Mouse (Mus musculus) forebrain, embryonic 16.5 days (tissue): ENCODE measurements at regions not wholly inside any gene's neighbourhood (a gene's known extent, or its start where the extent isn't known, plus 50 kb on each side); places are given as distances from the start of the nearest gene placed in this dataset.

ENCODE experiments used
- ATAC-seq: fragments of 200-750 bp; cut with Nextera tagmentation; 2 replicates; pipeline ENCODE4 v1.8.0; 2017; ENCODE audit warnings: mild to moderate bottlenecking, moderate library complexity
- H3K27ac ChIP-seq: fragments of 300-500 bp; sonication (generic); 2 replicates; pipeline ENCODE4 v1.5.1; 2014; ENCODE audit warnings: low read length, control low read depth
- H3K27me3 ChIP-seq: fragments of 300-500 bp; sonication (generic); replicated peaks from 2 replicates; pipeline ENCODE4 v1.6.1; 2014; ENCODE audit warnings: low read length; ENCODE audit not compliant: control insufficient read depth, insufficient read depth
- H3K36me3 ChIP-seq: fragments of 300-500 bp; sonication (generic); 2 replicates; pipeline ENCODE4 v1.6.1; 2014; ENCODE audit not compliant: control insufficient read depth, insufficient read depth
- H3K4me1 ChIP-seq: fragments of 300-500 bp; sonication (generic); replicated peaks from 2 replicates; pipeline ENCODE4 v1.6.1; 2014; ENCODE audit warnings: low read length; ENCODE audit not compliant: control insufficient read depth, insufficient read depth
- H3K4me2 ChIP-seq: fragments of 300-500 bp; sonication (generic); 2 replicates; pipeline ENCODE4 v1.6.1; 2014; ENCODE audit warnings: mild to moderate bottlenecking, low read length, control low read depth
- H3K4me3 ChIP-seq: fragments of 300-500 bp; sonication (generic); replicated peaks from 2 replicates; pipeline ENCODE4 v1.5.1; 2014; ENCODE audit warnings: mild to moderate bottlenecking, low read length, control low read depth
- H3K9ac ChIP-seq: fragments of 300-500 bp; sonication (generic); replicated peaks from 2 replicates; pipeline ENCODE4 v1.6.1; 2014; ENCODE audit warnings: low read depth, low read length, control low read depth
- H3K9me3 ChIP-seq: fragments of 300-500 bp; sonication (generic); 2 replicates; pipeline ENCODE4 v1.6.1; 2016; ENCODE audit warnings: low read length; ENCODE audit not compliant: control insufficient read depth
- WGBS: fragments of 180-500 bp; shearing (Covaris S2); extraction: QIAGEN DNeasy Blood & Tissue Kit; methylation state at CpG from one replicate; pipeline ENCODE4 v1.1.7; 2014; 5-methylcytosine and 5-hydroxymethylcytosine counted together

DNA sequence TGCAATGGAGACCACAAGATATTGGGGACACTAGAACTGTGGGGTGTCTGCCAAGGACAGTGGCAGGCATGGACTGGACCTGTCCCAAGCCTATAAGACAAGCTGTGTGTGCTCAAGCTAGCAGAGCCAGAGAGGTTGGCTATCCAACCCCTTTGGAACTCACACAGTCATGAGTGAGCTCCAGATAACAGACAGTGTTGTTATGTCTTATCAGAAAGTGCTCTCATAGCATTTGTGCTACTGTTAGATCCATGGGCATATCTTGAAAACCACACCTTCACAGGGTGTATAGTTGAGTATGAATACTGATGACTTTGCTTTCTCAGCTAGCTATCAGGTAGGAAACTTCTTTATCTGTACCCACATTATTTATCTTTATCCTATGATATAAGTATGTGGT, 338.1 kb upstream of the Sox11 start:
- H3K4me3 ChIP-seq = no peak overlapping the region
- no peak overlapping the region for H3K9ac ChIP-seq
- no peak overlapping the region for H3K27ac ChIP-seq
- no peaks in the 10 kb centered on the region for H3K9me3 ChIP-seq
- ATAC-seq = no peak
- no peaks in the 10 kb centered on the region for H3K27me3 ChIP-seq
- no peak overlapping the region for H3K4me2 ChIP-seq
- H3K36me3 ChIP-seq = no peaks in the 10 kb centered on the region
- no peaks in the 10 kb centered on the region for H3K4me1 ChIP-seq

DNA sequence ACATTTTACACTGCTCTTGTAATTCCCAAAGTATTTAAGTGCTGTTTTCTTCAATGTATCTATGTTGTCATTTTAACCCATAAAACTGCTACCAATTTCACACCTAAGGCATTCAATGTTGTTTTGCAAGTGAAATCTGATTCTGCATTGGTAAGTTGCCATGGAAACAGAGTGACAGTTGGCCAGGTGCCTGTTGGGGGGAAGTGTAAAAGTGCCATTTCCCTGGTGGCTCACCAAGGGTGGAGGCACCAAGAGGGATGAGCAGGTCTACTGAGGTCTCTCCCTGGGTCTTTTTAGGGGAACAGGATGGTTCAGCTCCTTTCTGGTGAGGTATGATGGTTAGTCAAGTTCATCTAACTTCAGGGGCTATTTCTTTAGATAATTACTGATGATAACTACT, 331.0 kb upstream of the Sox11 start:
- Histone ChIP-seq H3K4me1 (peaks cover 23% of the 10 kb centered on the region), H3K27ac (no peak overlapping the region), H3K4me3 (no peak overlapping the region), H3K9me3 (no peaks in the 10 kb centered on the region), H3K4me2 (no peak overlapping the region), H3K9ac (no peak overlapping the region), H3K36me3 (no peaks in the 10 kb centered on the region), H3K27me3 (no peaks in the 10 kb centered on the region)
- no peak for ATAC-seq

- Histone ChIP-seq H3K4me3 (no peak overlapping the region), H3K36me3 (no peaks in the 10 kb centered on the region), H3K4me1 (peaks cover 23% of the 10 kb centered on the region), H3K27ac (peak overlapping the region; percentile 91), H3K9ac (no peak overlapping the region), H3K4me2 (peak overlapping the region; percentile 38), H3K9me3 (no peaks in the 10 kb centered on the region), H3K27me3 (no peaks in the 10 kb centered on the region)
- WGBS = 11% methylated on average over 9 of the region's 9 CpGs
- ATAC-seq = peak; percentile 73
These were observed 328.3 kb upstream of the Sox11 start for GRCm38 (mm10) chr12:27670650-27671084.

GRCm38 (mm10) chr12:27670190-27670589, 327.8 kb upstream of the Sox11 start:
- Histone ChIP-seq H3K27me3 (no peaks in the 10 kb centered on the region), H3K4me2 (peak overlapping the region; percentile 38), H3K4me3 (no peak overlapping the region), H3K36me3 (no peaks in the 10 kb centered on the region), H3K9ac (0 out of 2 replicates have a peak overlapping the region, but pooled peaks have one; percentile 34), H3K9me3 (no peaks in the 10 kb centered on the region), H3K27ac (peak overlapping the region; percentile 91), H3K4me1 (peaks cover 23% of the 10 kb centered on the region)
- ATAC-seq = no peak
- 28% methylated on average over 7 of the region's 7 CpGs for WGBS

GRCm38 (mm10) chr12:27669542-27669941, 327.2 kb upstream of the Sox11 start:
- WGBS = 23% methylated on average over 6 of the region's 6 CpGs

DNA sequence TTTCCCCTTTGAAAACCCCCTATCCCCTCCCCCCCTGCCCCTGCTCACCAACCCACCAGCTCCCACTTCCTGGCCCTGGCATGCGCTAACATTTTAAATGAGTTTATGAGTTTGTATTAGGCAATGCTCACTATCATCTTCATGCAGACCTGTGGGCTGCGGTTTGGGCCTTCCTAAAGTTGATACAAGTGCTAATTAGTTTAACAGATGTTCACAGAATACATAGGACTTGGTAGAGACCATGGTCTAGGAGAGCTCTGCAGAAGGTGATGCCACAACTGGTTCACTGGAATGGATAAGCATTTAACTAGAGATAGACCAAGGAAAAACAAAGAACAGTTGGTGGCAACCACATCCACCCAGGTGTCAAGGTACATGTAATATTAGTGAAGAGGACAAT, 324.1 kb upstream of the Sox11 start:
- Histone ChIP-seq H3K27ac (no peak overlapping the region), H3K4me2 (no peak overlapping the region), H3K4me3 (no peak overlapping the region), H3K27me3 (no peaks in the 10 kb centered on the region), H3K9ac (no peak overlapping the region), H3K4me1 (peaks cover 19% of the 10 kb centered on the region), H3K36me3 (no peaks in the 10 kb centered on the region), H3K9me3 (no peaks in the 10 kb centered on the region)
- whole genome bisulfite sequencing = 92% methylated on average over 2 of the region's 2 CpGs
- no peak for ATAC-seq

More at GRCm38 (mm10) chr12:27669542-27669941, 327.2 kb upstream of the Sox11 start:
- Histone ChIP-seq H3K27me3 (no peaks in the 10 kb centered on the region), H3K27ac (peak overlapping the region; percentile 91), H3K36me3 (no peaks in the 10 kb centered on the region), H3K9ac (no peak overlapping the region), H3K4me3 (no peak overlapping the region), H3K4me1 (peaks cover 23% of the 10 kb centered on the region), H3K9me3 (no peaks in the 10 kb centered on the region), H3K4me2 (peak overlapping the region; percentile 9; the same call in 1 of the 2 replicates)
- ATAC-seq = peak; percentile 93

DNA sequence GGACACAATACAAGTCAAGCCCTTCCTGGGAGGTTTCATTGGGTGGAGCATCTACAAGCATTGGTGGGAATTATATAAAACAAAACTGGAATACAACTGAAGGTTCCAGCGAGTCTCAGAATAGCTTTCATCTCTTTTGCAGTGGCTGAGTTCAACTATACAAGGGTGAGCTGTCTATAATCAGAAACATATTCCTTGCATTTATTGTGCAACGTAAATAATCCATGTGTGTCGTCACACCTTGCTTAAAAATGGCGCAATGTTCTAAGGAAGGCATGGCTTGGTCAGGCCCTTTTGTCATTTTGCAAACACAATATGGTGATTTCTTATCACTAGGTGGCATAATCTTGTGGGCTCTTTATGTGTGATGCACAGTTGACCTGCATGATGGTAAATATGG, 320.8 kb upstream of the Sox11 start:
- Histone ChIP-seq H3K4me1 (no peaks in the 10 kb centered on the region), H3K4me2 (no peak overlapping the region), H3K36me3 (no peaks in the 10 kb centered on the region), H3K27me3 (no peaks in the 10 kb centered on the region), H3K4me3 (no peak overlapping the region), H3K9ac (no peak overlapping the region), H3K9me3 (no peaks in the 10 kb centered on the region), H3K27ac (no peak overlapping the region)
- 96% methylated on average over 4 of the region's 4 CpGs for WGBS
- no peak for ATAC-seq

GRCm38 (mm10) chr12:27662723-27663122, 320.3 kb upstream of the Sox11 start:
- Histone ChIP-seq H3K4me2 (no peak overlapping the region), H3K36me3 (no peaks in the 10 kb centered on the region), H3K9me3 (no peaks in the 10 kb centered on the region), H3K4me3 (no peak overlapping the region), H3K9ac (no peak overlapping the region), H3K27ac (no peak overlapping the region), H3K4me1 (no peaks in the 10 kb centered on the region; the same call in 1 of the 2 replicates), H3K27me3 (no peaks in the 10 kb centered on the region)
- no peak for ATAC-seq
- 78% methylated on average over 5 of the region's 5 CpGs for WGBS

GRCm38 (mm10) chr12:27657536-27657935, 315.2 kb upstream of the Sox11 start:
- H3K4me3 ChIP-seq = no peak overlapping the region
- H3K36me3 ChIP-seq = no peaks in the 10 kb centered on the region
- WGBS = 68% methylated on average over 4 of the region's 4 CpGs
- no peak overlapping the region for H3K27ac ChIP-seq
- peaks cover 5% of the 10 kb centered on the region; the same call in 1 of the 2 replicates for H3K4me1 ChIP-seq
- H3K9ac ChIP-seq = no peak overlapping the region
- H3K27me3 ChIP-seq = no peaks in the 10 kb centered on the region
- no peaks in the 10 kb centered on the region for H3K9me3 ChIP-seq
- ATAC-seq = no peak
- no peak overlapping the region for H3K4me2 ChIP-seq

GRCm38 (mm10) chr12:27653541-27653940, 311.2 kb upstream of the Sox11 start:
- no peak overlapping the region for H3K9ac ChIP-seq
- no peaks in the 10 kb centered on the region for H3K27me3 ChIP-seq
- no peaks in the 10 kb centered on the region for H3K36me3 ChIP-seq
- no peak overlapping the region for H3K27ac ChIP-seq
- ATAC-seq = no peak
- H3K4me2 ChIP-seq = no peak overlapping the region
- H3K9me3 ChIP-seq = no peaks in the 10 kb centered on the region
- 63% methylated on average over 4 of the region's 4 CpGs for WGBS
- no peak overlapping the region for H3K4me3 ChIP-seq
- H3K4me1 ChIP-seq = peaks cover 6% of the 10 kb centered on the region
